Mouse (Mus musculus) heart, adult 2 months (tissue): Measurements from ENCODE around the gene Zc3h12a.

Source experiments
- CTCF ChIP-seq: fragments of 200-600 bp; IDR thresholded peaks from 2 replicates; pipeline ENCODE4 v1.8.1; 2022; ENCODE audit warnings: antibody characterized with exemption, mild to moderate bottlenecking, moderate library complexity
- POLR2A ChIP-seq: fragments of 200-500 bp; IDR thresholded peaks from 2 replicates; pipeline ENCODE4 v1.6.1; 2011; ENCODE audit warnings: mild to moderate bottlenecking, low read depth, low read length, control low read depth; ENCODE audit not compliant: insufficient read depth

- TF ChIP-seq CTCF (no peak), POLR2A (no peak)
These were observed 17.0 kb upstream of the Zc3h12a start for GRCm38 (mm10) chr4:125144627-125145026.
